Mouse (Mus musculus) kidney, adult 2 months (tissue): ENCODE measurements around the gene Spns2. TPM values are rescaled to one million over a fixed set of nuclear protein-coding genes. Genes with fewer than 3 reads are reported as not detected.

Experiments
- DNase-seq: peaks from one replicate; pipeline ENCODE4 v3.0.0; 2021
- H3K27ac ChIP-seq: fragments of 200-500 bp; 2 replicates; pipeline ENCODE4 v1.5.1; 2012; ENCODE audit warnings: low read depth, low read length, control low read depth, inconsistent platforms; ENCODE audit not compliant: insufficient read depth
- H3K27me3 ChIP-seq: fragments of 200-500 bp; replicated peaks from 2 replicates; pipeline ENCODE4 v1.6.1; 2012; ENCODE audit warnings: mild to moderate bottlenecking, moderate library complexity, low read length, inconsistent platforms; ENCODE audit not compliant: control insufficient read depth, insufficient read depth
- H3K36me3 ChIP-seq: fragments of 200-500 bp; 2 replicates; pipeline ENCODE4 v1.6.1; 2012; ENCODE audit warnings: mild to moderate bottlenecking, moderate library complexity, low read length, inconsistent platforms; ENCODE audit not compliant: control insufficient read depth, insufficient read depth
- H3K4me1 ChIP-seq: fragments of 200-500 bp; 2 replicates; pipeline ENCODE4 v1.6.1; 2011; ENCODE audit warnings: low read length; ENCODE audit not compliant: control insufficient read depth, insufficient read depth
- H3K4me3 ChIP-seq: fragments of 200-500 bp; 2 replicates; pipeline ENCODE4 v1.5.1; 2011; ENCODE audit warnings: mild to moderate bottlenecking, low read depth, low read length, control low read depth; ENCODE audit not compliant: insufficient read depth
- CTCF ChIP-seq: fragments of 200-500 bp; conservative IDR thresholded peaks from 2 replicates; pipeline ENCODE4 v1.5.1; 2011; ENCODE audit warnings: low read depth, mild to moderate bottlenecking, control low read depth, low read length, moderate library complexity, mixed read lengths; ENCODE audit not compliant: insufficient read depth, insufficient read length
- POLR2A ChIP-seq: fragments of 200-500 bp; IDR thresholded peaks from one replicate; pipeline ENCODE4 v1.6.1; 2011; ENCODE audit warnings: low read depth, low read length, control low read depth
- WGBS: fragments of 180-500 bp; shearing (Covaris S2); methylation state at CpG from one replicate; pipeline ENCODE4 v1.1.7; 2018; 5-methylcytosine and 5-hydroxymethylcytosine counted together
- polyA plus RNA-seq: library from polyadenylated mRNA; depleted of rRNA; stranded (reverse); fragments of >200 nt; gene quantifications from 2 replicates; pipeline ENCODE4 v1.2.3, GENCODE M21; 2012

Spns2 gene
- polyA plus RNA-seq, 1 experiment, result 102 TPM

GRCm38 (mm10) chr11:72466694-72467507 is 22.8 kb downstream of the Spns2 start:
- DNase-seq, result peak; percentile 39
- Histone ChIP-seq H3K4me3 (no peak overlapping the region), H3K36me3 (no peaks in the 10 kb centered on the region), H3K4me1 (peaks cover 3% of the 10 kb centered on the region; the same call in 1 of the 2 replicates), H3K27ac (peak overlapping the region; percentile 15; the same call in 1 of the 2 replicates), H3K27me3 (no peaks in the 10 kb centered on the region)
- TF ChIP-seq CTCF (no peak), POLR2A (no peak)
- 34% methylated on average over 11 of the region's 11 CpGs for WGBS

DNA sequence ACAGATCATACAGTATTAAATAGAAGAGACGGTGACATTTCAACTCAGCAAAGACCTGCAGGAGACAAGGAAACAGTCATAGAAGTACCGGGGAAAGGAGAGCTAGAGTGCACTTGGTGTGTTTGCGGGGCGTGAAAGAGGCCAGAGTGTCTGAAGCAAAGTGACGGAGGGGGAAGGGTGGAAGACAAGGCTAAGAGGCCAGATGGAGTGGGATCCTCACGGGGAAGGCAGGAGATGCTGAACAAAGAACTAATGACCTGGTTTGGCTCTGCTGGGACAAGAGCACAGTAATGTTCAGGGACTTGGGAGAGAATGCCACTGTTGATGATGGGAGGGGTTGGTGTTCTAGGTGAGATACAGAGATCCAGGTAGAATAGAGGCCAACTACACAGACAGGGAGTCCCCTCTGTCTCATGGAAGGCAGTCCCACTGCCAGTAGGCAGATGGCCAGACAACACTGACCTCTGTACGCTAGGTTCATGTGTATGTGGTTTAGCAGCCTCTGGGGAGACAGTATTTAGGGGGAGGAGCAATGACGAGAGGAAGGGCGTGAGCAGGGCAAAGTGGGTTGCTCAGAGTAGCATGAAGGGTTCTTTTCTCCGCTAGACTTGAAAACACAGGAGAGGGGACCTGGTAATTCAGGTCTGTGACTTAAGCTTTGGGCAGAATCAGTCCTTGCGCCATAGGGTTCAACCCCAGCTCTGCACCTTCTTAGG is 23.6 kb downstream of the Spns2 start:
- H3K27ac ChIP-seq, result 0 out of 2 replicates have a peak overlapping the region, but pooled peaks have one; percentile 14
- 68% methylated on average over 11 of the region's 11 CpGs for WGBS
- H3K4me3 ChIP-seq, result no peak overlapping the region
- H3K27me3 ChIP-seq, result no peaks in the 10 kb centered on the region
- no peak for TF ChIP-seq CTCF
- H3K36me3 ChIP-seq, result no peaks in the 10 kb centered on the region
- H3K4me1 ChIP-seq, result peaks cover 3% of the 10 kb centered on the region; the same call in 1 of the 2 replicates
- no peak for DNase-seq

DNA sequence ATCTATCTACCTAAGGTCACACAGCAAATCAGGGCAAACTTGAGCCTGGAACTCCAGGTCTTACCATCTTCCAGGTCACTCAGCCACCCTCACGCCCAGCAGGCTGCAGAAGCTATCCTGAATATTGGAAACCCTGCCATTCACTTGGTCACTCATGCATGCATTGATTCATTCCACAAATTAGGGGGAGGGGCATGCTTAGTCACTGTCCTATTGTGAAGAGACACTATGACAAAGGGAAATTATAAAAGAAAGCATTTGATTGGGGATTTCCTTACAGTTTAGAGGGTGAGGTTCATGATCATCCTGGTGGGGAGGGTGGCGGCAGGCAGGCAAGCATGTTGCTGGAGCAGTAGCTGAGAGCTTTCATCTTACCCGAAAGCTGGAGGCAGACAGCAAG is 24.9 kb downstream of the Spns2 start:
- TF ChIP-seq CTCF, result no peak
- TF ChIP-seq POLR2A, result no peak
- Histone ChIP-seq H3K4me3 (no peak overlapping the region), H3K27me3 (no peaks in the 10 kb centered on the region), H3K27ac (no peak overlapping the region), H3K4me1 (peaks cover 3% of the 10 kb centered on the region; the same call in 1 of the 2 replicates), H3K36me3 (no peaks in the 10 kb centered on the region)
- 81% methylated on average over 3 of the region's 3 CpGs for WGBS
- DNase-seq, result no peak

DNA sequence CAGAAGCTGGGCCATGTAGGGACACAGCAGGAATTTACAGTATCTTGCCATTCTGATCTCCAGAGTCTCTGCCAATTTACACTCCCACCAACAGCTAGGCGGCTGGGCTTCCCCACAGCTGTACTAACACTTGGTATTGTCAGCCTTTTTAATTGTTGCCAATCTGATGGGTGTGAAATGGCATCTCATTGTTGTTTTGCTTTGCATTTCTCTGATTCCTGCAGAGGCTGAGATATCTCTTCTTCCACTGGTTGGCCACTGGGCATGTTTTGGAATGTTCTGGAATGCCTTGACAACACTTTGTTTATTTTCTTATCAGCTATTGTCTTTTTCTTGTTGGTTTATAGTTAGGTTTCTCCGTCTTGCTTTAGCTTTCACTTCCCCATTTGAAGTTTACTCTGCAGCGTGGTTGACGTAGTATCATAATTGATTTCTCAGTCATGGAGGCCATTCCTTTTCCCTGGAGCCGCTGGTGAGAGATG is 28.2 kb downstream of the Spns2 start:
- 60% methylated on average over 5 of the region's 5 CpGs for WGBS
- no peak overlapping the region for H3K27ac ChIP-seq
- no peaks in the 10 kb centered on the region for H3K36me3 ChIP-seq
- H3K4me1 ChIP-seq, result peaks cover 2% of the 10 kb centered on the region; the same call in 1 of the 2 replicates
- H3K27me3 ChIP-seq, result no peaks in the 10 kb centered on the region
- TF ChIP-seq POLR2A, result no peak
- no peak for TF ChIP-seq CTCF
- no peak for DNase-seq
- H3K4me3 ChIP-seq, result no peak overlapping the region

DNA sequence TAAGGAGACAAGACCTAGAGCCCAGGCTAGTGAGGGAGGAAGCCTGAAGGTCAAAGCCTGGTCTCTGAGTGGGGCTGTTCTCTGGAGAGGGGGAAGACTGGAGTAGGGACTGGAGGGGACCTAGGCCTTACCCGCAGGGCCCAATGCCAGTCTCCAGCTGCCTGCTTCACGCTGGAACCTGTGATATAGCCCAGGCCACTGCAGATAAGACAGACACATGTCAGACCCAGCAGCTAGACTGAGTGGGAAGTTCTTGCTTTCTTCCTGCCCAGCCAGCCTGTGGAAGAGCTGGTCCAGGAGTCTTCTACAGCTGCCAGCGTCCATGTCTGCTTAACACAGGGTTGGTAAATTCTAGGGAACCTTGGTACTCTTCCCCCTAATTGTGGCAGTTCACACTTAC is 31.2 kb downstream of the Spns2 start:
- Histone ChIP-seq H3K36me3 (no peaks in the 10 kb centered on the region), H3K4me1 (no peaks in the 10 kb centered on the region), H3K27ac (peak overlapping the region; percentile 66), H3K27me3 (no peaks in the 10 kb centered on the region), H3K4me3 (no peak overlapping the region; the same call in 1 of the 2 replicates)
- no peak for DNase-seq
- WGBS, result 68% methylated on average over 3 of the region's 3 CpGs
- TF ChIP-seq CTCF, result no peak

DNA sequence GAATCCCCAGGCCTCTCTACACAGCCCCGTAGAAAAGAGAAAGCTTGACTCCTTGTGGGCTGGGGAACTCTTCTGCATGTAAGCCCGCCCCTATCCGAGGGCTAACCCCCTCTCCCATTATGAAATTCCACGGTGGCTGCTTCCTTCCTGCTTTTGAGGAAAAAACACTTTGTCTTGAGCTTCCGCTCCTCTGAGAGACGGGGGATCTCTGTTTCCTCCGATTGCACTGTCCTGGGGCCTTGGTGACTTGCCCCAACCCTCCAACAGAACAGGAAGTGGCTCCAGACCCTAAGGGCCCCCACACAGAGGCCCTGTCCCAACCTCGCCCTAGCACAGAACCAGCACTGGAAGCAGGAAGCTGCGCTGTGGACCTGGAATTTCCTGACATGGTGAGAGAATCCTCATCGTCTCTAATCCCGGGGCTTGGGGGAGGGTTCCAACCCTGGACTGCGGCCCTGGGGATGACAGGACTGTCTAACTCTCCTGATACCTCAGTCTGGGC is 31.7 kb downstream of the Spns2 start:
- H3K27me3 ChIP-seq, result no peaks in the 10 kb centered on the region
- peak; percentile 76 for DNase-seq
- 62% methylated on average over 12 of the region's 12 CpGs for WGBS
- H3K4me1 ChIP-seq, result no peaks in the 10 kb centered on the region
- peak overlapping the region; percentile 66 for H3K27ac ChIP-seq
- no peak overlapping the region; the same call in 1 of the 2 replicates for H3K4me3 ChIP-seq
- H3K36me3 ChIP-seq, result no peaks in the 10 kb centered on the region
- TF ChIP-seq CTCF, result no peak
- TF ChIP-seq POLR2A, result no peak

DNA sequence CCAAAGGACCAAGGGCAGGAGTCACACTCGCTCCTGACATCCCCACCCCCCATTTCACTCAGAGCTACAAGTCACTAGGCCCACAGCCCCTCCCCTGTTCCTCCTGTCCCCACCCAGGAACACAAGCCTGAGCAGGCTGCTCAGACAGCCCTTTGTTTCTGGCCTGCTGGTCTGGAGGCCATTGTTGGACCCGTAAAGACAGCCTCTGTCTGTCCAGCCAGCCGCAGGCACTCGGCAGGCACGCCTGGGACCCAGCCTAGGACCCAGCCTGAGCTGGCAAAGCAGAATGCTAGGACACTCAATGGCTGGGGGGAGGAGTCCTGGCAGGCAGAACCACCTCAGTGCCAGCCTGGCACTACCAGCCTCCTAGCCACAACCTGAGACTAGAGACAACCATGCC is 34.0 kb downstream of the Spns2 start:
- Histone ChIP-seq H3K4me1 (no peaks in the 10 kb centered on the region), H3K4me3 (no peak overlapping the region), H3K27me3 (no peaks in the 10 kb centered on the region), H3K27ac (no peak overlapping the region), H3K36me3 (no peaks in the 10 kb centered on the region)
- WGBS, result 77% methylated on average over 5 of the region's 5 CpGs
- TF ChIP-seq CTCF, result no peak
- DNase-seq, result no peak
